Mouse (Mus musculus): ENCODE measurements at regions not wholly inside any gene's neighbourhood (a gene's known extent, or its start where the extent isn't known, plus 50 kb on each side); places are given as distances from the start of the nearest gene placed in this dataset.

DNA sequence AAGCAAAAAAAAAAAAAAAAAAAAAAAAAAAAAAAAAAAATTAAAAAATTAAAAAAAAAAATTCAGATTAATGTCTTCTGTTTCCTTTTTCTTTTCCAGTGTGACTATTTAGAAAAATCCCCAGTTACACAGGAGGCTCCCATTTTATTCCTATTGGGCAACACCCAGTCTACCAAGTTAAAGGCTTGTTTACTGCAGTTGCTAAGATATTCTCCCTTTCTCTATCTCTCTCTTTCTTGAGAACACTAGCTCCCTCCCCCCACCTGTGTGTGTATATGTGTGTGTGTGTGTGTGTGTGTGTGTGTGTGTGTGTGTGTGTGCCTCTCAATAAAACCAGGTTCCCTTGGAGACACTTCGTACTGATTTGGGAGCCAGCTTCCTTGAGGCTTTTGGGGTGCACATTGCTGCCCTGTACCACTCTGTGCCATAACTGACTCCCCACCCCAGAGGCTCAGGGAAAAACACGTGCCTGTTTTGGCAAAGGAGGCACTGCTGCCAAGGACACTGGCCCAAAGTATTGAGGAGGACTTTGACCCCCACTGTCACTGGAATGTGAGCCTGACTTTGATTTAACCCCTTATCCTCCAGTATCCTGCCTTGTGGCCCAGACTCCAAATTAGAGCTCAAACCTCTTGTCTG lies 50.3 kb downstream of the Anapc15-ps start:
- DNase-seq, result peak; percentile 79 to 93

GRCm38 (mm10) chr10:95620796-95621195 lies 52.5 kb downstream of the Anapc15-ps start:
- DNase-seq, result no peak

- no peak for DNase-seq
Observed at GRCm38 (mm10) chr10:95619601-95620000, 53.6 kb downstream of the Anapc15-ps start.

- no peak for DNase-seq
Observed at GRCm38 (mm10) chr10:95618451-95619079, 54.6 kb upstream of the Nudt4 start.

DNA sequence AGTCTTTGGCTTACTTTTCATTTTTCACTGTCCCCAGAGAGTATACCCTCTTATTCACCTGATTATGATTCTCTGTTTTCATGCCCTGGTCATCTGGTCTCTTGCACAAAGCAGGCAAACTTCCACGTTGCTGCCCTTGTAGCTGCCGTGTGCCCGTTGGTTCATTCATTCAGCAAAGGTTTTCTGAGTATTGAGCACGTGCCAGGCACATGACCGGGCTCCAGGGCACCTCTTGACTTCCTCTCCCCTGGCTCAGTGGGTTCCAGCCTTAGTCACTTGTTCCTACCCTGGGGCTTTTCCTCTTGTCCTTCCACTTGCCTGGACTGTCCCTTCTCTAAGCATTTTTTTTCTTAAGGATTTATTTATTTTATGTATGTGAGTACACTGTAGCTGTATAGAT lies 52.9 kb upstream of the Nudt4 start:
- peak; percentile 90 to 91 for DNase-seq

DNA sequence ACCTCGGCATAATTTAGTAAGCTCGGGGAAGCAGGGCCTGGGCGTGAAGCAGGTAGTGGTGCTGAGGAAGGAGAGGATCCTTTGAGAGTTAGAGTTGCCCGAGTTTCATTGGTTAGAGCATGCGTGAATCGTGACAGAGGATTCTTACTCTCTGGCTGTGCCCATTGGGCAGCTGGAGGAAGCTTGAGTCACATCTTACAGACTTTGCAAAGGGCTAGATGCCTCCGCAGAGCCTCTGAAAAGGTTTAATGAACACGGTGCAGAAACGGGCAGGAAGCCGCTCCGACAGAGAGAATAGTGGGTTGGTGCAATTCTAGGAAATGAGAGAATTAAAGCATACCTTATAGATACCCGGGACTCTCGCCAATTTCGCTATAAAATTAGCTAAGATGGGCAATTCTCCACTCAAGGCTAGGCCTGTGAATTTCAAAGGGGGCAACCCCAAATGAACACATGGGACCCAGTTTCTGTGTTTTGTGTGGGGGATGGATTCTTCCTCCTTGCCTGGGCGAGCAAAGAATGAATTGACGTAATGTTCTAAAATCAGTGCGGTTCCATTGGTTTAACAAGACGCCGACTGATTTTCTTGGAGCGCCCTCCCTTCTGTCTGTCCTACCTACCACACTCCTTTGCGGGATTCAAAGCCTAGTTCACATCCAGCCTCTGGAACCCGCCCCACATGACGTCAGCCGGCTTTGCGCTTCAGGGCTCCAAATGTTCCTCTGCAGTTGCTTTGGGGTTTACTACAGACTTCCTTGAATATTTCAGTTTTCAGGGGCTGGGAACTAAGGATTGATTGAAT lies 52.1 kb upstream of the Nudt4 start:
- no peak for DNase-seq
